Mouse (Mus musculus): ENCODE results near the gene Cutc.

DNA sequence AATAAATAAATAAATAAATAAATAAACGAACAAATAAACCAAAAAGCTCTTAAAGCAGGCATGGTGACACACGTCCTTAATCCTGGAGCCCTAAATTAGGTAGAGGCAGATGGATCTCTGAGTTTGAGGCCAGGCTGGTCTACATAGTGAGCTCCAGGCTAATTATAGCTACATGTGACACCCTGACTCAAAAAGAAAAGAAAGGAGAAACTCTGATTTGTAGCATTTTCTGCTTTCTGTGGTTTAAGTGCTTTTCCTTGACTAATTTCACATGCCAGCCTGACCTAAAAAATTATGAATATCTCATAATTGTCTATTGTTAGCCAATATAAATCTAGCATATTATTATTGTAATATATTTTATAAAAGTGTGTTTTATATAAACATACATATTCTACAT, 9.6 kb downstream of the Cutc start:
- TF ChIP-seq POLR2A (IDR thresholded peaks at IDR 0.05; ENCODE audit: borderline replicate concordance, low read depth, low read length) (no peak), CTCF (IDR thresholded peaks at IDR 0.05; ENCODE audit: low read depth, low read length) (no peak)

Data from bone marrow macrophage, adult 2 months (primary cell).